Mouse (Mus musculus) thymus, adult 2 months (tissue): ENCODE measurements around the gene Mt1. TPM values are rescaled to one million over a fixed set of nuclear protein-coding genes. Genes with fewer than 3 reads are reported as not detected.

Experiments
- DNase-seq: peaks from one replicate; pipeline ENCODE4 v3.0.0; 2021
- H3K27ac ChIP-seq: fragments of 200-500 bp; 2 replicates; pipeline ENCODE4 v1.5.1; 2012; ENCODE audit warnings: low read length, control low read depth; ENCODE audit not compliant: control insufficient read depth, insufficient read depth
- H3K27me3 ChIP-seq: fragments of 200-500 bp; 2 replicates; pipeline ENCODE4 v1.6.1; 2012; ENCODE audit warnings: mild to moderate bottlenecking, low read length, moderate library complexity, mixed read lengths; ENCODE audit not compliant: control insufficient read depth, insufficient read depth
- H3K36me3 ChIP-seq: fragments of 200-500 bp; 2 replicates; pipeline ENCODE4 v1.6.1; 2012; ENCODE audit warnings: mild to moderate bottlenecking, low read length, moderate library complexity; ENCODE audit not compliant: control insufficient read depth, insufficient read depth
- H3K4me1 ChIP-seq: fragments of 200-500 bp; replicated peaks from 2 replicates; pipeline ENCODE4 v1.6.1; 2012; ENCODE audit warnings: low read length; ENCODE audit not compliant: control insufficient read depth, insufficient read depth
- H3K4me3 ChIP-seq: fragments of 200-500 bp; 2 replicates; pipeline ENCODE4 v1.5.1; 2012; ENCODE audit warnings: mild to moderate bottlenecking, low read length, control low read depth, moderate library complexity; ENCODE audit not compliant: control insufficient read depth, insufficient read depth
- CTCF ChIP-seq: fragments of 200-500 bp; IDR thresholded peaks from 2 replicates; pipeline ENCODE4 v1.5.1; 2012; ENCODE audit warnings: mild to moderate bottlenecking, control low read depth, low read length, moderate library complexity, borderline replicate concordance; ENCODE audit not compliant: control insufficient read depth, poor library complexity, insufficient read depth; ENCODE audit errors: extremely low read depth
- POLR2A ChIP-seq: fragments of 200-500 bp; IDR thresholded peaks from 2 replicates; pipeline ENCODE4 v1.6.1; 2012; ENCODE audit warnings: mild to moderate bottlenecking, low read length, control low read depth, moderate library complexity; ENCODE audit not compliant: control insufficient read depth, poor library complexity, insufficient read depth; ENCODE audit errors: extremely low read depth
- WGBS: fragments of 180-500 bp; shearing (Covaris S2); methylation state at CpG from one replicate; pipeline ENCODE4 v1.1.7; 2018; 5-methylcytosine and 5-hydroxymethylcytosine counted together
- polyA plus RNA-seq: library from polyadenylated mRNA; depleted of rRNA; stranded (reverse); fragments of >200 nt; gene quantifications from 2 replicates; pipeline ENCODE4 v1.2.3, GENCODE M21; 2012

The Mt1 gene
- polyA plus RNA-seq, 1 experiment: 260 TPM

GRCm38 (mm10) chr8:94186542-94186941, 7.7 kb downstream of the Mt1 start:
- Histone ChIP-seq H3K4me1 (peaks cover 15% of the 10 kb centered on the region), H3K36me3 (no peaks in the 10 kb centered on the region), H3K27ac (no peak overlapping the region), H3K27me3 (peaks cover 3% of the 10 kb centered on the region; the same call in 1 of the 2 replicates), H3K4me3 (no peak overlapping the region)
- peak; percentile 77 for DNase-seq
- no peak for TF ChIP-seq POLR2A
- peak; percentile 64; the same call in 1 of the 2 replicates for TF ChIP-seq CTCF
- 4% methylated on average over 17 of the region's 17 CpGs for WGBS

GRCm38 (mm10) chr8:94187290-94188002, 8.6 kb downstream of the Mt1 start:
- WGBS: 42% methylated on average over 21 of the region's 21 CpGs
- no peak overlapping the region for H3K27ac ChIP-seq
- TF ChIP-seq CTCF (no peak), POLR2A (no peak)
- peaks cover 3% of the 10 kb centered on the region; the same call in 1 of the 2 replicates for H3K27me3 ChIP-seq
- H3K4me1 ChIP-seq: peaks cover 15% of the 10 kb centered on the region
- H3K36me3 ChIP-seq: no peaks in the 10 kb centered on the region
- H3K4me3 ChIP-seq: no peak overlapping the region
- DNase-seq: no peak

- peaks cover 10% of the 10 kb centered on the region for H3K4me1 ChIP-seq
- H3K27ac ChIP-seq: no peak overlapping the region
- H3K36me3 ChIP-seq: no peaks in the 10 kb centered on the region
- WGBS: 87% methylated on average over 13 of the region's 13 CpGs
- peaks cover 3% of the 10 kb centered on the region; the same call in 1 of the 2 replicates for H3K27me3 ChIP-seq
- H3K4me3 ChIP-seq: no peak overlapping the region
- TF ChIP-seq CTCF: no peak
- TF ChIP-seq POLR2A: no peak
- no peak for DNase-seq
Observed at GRCm38 (mm10) chr8:94189275-94190031, 10.6 kb downstream of the Mt1 start.

DNA sequence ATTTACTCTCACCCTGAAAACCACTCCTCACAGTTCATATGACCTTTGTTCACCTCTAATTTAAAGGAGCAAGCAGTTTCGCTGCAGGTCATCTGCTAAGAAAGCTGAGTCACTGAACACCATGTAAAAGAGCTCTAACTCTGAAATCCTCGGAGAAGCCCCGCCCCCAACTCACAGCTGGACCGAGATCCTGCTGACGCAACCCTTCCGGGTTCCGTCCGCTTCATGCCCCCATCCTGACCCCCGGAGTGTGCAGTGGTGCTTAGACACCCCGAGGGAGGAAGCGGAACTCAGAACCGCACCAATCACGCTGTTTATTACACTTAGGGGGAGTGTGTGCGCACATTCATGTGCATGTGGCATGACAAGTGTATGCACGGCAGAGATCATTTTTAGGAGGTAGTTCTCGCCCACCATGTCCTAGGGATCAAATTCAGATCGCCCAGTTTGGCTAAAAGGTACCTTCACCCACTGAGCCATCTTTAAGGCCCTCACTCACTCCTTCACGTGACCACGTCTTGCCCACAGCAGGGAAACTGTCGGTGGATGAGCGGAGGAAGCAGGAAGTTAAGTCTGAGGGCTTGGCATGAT, 12.3 kb downstream of the Mt1 start:
- Histone ChIP-seq H3K4me1 (peaks cover 10% of the 10 kb centered on the region), H3K27ac (no peak overlapping the region), H3K27me3 (peaks cover 3% of the 10 kb centered on the region; the same call in 1 of the 2 replicates), H3K4me3 (peak overlapping the region; percentile 24), H3K36me3 (no peaks in the 10 kb centered on the region)
- TF ChIP-seq POLR2A (no peak), CTCF (no peak)
- WGBS: 6% methylated on average over 21 of the region's 21 CpGs
- DNase-seq: peak; percentile 74

DNA sequence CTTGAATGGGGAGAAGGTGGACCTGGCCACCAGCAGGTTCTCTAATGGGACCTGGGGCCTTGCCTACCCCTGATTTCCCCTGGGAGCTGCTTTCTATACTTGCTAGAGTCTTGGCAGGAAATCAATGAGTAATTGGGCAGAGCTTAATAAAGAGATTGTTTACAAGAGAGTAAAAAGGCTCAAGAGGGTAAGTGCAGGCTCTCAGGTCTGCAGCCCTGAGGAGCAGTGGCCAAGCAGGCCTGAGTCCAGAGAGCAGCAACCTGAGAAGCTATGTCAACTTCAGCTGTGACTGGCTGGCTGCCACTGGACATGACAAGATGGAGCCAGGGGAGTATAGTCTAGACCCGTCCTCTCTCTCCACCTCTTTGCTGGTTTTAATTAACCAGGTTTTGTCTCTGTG, 14.0 kb downstream of the Mt1 start:
- no peaks in the 10 kb centered on the region for H3K36me3 ChIP-seq
- H3K27ac ChIP-seq: no peak overlapping the region
- peaks cover 5% of the 10 kb centered on the region for H3K4me1 ChIP-seq
- H3K4me3 ChIP-seq: no peak overlapping the region
- 89% methylated on average over 1 of the region's 1 CpGs for WGBS
- no peak for DNase-seq
- H3K27me3 ChIP-seq: no peaks in the 10 kb centered on the region; the same call in 1 of the 2 replicates
- TF ChIP-seq CTCF (no peak), POLR2A (no peak)

DNA sequence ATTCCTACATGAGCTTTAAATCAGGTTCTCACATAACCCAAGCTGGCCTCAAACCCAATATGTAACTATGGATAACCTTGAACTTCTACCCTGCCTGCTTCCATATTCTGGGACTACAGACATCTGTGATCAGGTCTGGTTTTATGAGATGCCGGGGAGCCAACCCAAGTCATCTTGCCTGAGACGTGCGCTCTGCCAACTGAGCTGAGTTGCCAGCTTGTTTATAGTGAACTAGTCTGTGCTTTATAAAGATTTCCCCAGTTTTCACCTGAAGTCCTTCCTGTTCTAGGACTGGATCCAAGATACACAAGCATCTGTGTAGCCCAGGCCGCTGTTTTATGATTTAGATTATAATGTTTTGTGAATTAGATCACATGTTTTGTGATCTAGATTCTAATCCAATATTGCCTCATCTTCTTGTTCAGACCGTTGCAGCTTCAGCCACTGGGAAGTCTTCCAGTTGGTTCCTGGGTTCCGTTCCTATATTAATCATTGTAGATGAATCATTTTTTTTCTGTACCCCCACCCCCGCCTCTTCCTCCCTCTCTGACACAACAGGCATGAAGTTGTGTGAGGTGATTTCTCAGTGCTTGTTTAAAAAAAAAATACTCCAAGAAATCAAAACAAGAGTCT, 15.8 kb downstream of the Mt1 start:
- peaks cover 5% of the 10 kb centered on the region for H3K4me1 ChIP-seq
- no peak overlapping the region for H3K4me3 ChIP-seq
- no peaks in the 10 kb centered on the region; the same call in 1 of the 2 replicates for H3K27me3 ChIP-seq
- no peak overlapping the region for H3K27ac ChIP-seq
- H3K36me3 ChIP-seq: no peaks in the 10 kb centered on the region
- no peak for TF ChIP-seq POLR2A
- TF ChIP-seq CTCF: no peak
- DNase-seq: no peak
- WGBS: 92% methylated on average over 7 of the region's 7 CpGs
